Mouse (Mus musculus) fat pad, adult 2 months (tissue): ENCODE data around the gene H2-D1.
A peak's percentile ranks its signal among the peaks of the same experiment; 100 is the strongest.
"Not testable (repeated sequence)": the region's sequence is repeated elsewhere in the genome, so short reads cannot be mapped to it uniquely, and the experiment has no call there.

ENCODE experiments used
- DNase-seq: peaks from one replicate; pipeline ENCODE4 v3.0.0-alpha.2; 2011; ENCODE audit warnings: low read depth, low spot score; ENCODE audit errors: extremely low read depth

H2-D1 gene

DNA sequence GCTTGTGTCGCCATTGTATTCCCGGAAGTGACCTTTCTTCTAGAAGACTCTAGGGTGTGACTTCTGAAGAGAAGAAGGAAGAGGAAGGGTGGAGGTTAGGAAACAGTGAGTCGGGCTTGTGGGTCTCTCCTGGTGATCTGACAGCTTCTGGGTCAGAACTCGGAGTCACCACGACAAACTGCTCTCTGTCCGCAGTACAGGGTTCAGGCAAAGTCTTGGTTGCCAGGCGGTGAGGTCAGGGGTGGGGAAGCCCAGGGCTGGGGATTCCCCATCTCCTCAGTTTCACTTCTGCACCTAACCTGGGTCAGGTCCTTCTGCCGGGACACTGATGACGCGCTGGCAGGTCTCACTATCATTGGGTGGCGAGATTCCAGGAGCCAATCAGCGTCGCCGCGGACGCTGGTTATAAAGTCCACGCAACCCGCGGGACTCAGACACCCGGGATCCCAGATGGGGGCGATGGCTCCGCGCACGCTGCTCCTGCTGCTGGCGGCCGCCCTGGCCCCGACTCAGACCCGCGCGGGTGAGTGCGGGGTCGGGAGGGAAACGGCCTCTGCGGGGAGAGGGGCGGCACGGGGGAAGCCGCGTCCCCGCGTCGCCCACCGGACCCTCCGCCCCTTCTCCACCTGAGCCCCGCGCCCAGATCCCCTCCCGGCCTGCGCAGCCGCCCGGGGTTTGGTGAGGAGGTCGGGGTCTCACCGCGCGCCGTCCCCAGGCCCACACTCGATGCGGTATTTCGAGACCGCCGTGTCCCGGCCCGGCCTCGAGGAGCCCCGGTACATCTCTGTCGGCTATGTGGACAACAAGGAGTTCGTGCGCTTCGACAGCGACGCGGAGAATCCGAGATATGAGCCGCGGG, at the start of gene H2-D1:
TSS of gene H2-D1 (plus strand) at position 67 of the 859 bp plus-strand sequence.
- DNase-seq = no peak

DNA sequence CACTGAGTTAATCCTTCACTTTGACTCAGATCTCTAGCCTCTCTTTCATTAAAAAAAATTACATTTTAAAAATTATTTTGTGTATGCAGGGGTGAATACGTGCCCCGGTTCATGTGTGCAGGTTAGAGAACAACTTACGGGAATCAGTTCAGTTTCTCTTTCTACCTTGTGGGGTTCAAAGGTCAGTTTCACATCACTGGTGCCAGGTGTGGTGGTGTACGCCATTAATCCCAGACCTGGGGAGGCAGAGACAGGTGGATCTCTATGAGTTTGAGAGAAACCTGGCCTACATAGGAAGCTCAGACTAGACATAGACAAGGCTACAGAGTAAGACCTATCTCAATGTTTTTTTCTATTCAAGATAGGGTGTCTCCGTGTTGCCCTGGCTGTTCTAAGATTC, 49.5 kb upstream of the H2-D1 start:
- no peak for DNase-seq

GRCm38 (mm10) chr17:35218516-35219193, 43.9 kb upstream of the H2-D1 start:
- no peak for DNase-seq

GRCm38 (mm10) chr17:35219601-35220041, 42.9 kb upstream of the H2-D1 start:
- no peak for DNase-seq

GRCm38 (mm10) chr17:35220156-35220952, 42.2 kb upstream of the H2-D1 start, which contains the start of gene Gm16181:
TSS of gene Gm16181 (plus strand) at chr17:35220834.
- no peak for DNase-seq

DNA sequence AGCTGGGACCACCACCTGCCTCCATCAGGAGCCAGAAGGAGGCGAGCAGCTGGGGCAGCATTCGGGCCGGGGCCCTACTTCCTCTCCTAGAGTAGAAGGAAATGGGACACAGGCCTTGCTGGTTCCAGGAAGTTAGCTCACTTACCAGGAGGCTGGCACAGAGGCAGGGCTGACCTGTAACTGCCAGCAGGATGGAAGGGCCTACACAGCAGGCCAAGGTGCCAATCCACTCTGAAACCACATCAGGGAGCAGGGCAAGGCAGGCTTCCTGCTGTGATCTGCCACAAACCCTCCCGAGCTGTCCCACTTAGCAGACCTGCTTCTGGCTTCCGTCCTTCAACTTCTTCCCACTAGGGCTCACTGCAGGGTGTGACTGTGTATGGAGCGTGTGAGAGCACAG, 40.2 kb upstream of the H2-D1 start:
- DNase-seq = no peak

DNA sequence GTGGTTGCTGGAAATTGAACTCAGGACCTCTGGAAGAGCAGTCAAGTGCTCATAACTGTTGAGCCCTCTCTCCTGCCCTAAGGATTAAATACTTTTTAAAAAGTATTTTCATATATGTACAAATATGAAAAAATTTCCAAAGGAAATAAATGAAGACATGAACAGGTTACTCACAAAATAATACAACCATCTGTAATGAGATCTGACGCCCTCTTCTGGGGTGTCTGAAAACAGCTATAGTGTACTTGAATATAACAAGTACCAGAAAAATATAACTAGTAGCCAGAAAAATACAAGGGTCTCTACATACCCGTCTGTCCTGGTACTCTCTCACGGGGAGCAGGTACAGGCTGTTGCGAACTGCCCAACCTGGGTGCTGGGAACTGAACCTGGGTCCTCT, 37.9 kb upstream of the H2-D1 start:
- no peak for DNase-seq

- DNase-seq = no peak
Observed at GRCm38 (mm10) chr17:35225456-35225855, 37.1 kb upstream of the H2-D1 start.

GRCm38 (mm10) chr17:35226561-35227046, 35.9 kb upstream of the H2-D1 start:
- DNase-seq = no peak

- DNase-seq = no peak
Observed at GRCm38 (mm10) chr17:35231022-35231421, 31.5 kb upstream of the H2-D1 start.

DNA sequence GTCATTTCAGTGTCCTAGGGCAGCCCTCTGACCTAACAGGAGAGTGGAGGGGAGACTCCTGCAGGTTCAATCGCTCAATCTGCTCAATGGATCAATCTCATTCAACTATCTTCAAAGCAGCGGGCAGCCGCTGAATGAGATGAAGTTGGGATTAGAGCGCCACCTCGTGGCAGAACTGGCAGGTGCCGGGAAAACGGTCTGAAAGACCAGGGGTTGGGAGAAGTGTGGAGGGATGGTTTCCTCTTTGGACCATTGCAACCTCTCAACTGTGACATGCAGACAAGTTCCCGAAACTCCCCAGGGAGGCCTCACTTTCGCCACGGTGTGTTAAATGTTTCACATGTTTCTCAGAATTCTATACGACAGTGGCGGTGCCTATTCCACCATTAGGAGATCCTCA, 30.5 kb upstream of the H2-D1 start:
- no peak for DNase-seq

DNA sequence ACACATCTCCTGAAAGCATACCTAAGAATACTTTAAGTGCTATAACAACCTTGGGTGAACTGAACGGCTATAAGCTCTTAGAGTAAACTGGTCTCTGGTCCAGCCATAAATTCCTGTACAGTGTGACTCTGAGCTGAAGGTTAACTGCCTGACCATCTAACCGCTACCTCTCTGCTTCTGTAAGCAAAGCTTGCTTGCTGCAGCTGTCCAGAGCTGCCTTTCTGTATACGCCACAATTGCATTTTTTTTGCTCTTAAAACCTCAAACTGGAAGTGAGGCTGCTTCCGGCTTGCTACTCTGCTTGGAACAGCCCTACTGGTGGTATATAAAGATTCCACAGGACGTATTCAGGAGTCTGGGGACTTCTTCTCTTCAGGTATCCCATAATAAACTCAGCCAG, 29.9 kb upstream of the H2-D1 start:
- DNase-seq = no peak

GRCm38 (mm10) chr17:35233114-35233980, 29.2 kb upstream of the H2-D1 start, which contains the start of gene Atp6v1g2:
TSS of gene Atp6v1g2 (plus strand) at chr17:35233660.
- DNase-seq = no peak

DNA sequence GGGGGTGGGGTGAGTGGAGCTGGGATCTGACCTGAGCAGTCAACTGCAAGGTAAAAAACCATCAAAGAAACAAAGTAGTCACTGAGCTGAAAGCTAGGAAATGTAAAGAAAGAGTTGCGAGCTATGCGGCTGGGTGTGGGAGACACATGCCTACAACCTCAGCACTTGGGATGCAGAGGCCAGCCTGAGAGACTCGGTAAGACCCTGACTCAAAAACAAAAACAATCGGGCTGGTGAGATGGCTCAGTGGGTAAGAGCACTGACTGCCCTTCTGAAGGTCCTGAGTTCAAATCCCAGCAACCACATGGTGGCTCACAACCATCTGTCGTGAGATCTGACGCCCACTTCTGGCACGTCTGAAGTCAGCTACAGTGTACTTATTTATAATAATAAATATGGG, 28.4 kb upstream of the H2-D1 start:
- DNase-seq = not testable (repeated sequence)

GRCm38 (mm10) chr17:35234903-35235302, 27.6 kb upstream of the H2-D1 start:
- no peak for DNase-seq

GRCm38 (mm10) chr17:35235614-35236389, 26.7 kb upstream of the H2-D1 start, which contains the start of gene Nfkbil1:
TSS of gene Nfkbil1 (minus strand) at chr17:35235792.
- peak; percentile 45 for DNase-seq

DNA sequence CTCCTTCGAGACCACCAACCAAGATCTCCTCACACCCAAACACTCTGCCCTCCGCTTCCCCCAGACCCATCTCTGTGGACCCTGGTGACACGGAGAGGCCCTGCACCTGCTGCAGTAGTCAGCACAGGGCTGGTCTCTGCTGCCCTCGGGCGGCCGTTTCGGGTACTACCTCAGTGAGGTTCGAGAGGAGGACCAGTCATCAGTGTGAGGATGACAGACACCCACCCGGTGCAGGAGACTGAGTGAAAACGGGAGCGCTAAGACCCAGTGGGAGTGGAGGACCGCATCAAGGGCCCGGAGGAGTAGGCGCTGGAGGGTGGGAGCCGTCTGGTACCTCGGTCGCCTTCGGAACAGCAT, 26.2 kb upstream of the H2-D1 start:
- no peak for DNase-seq

DNA sequence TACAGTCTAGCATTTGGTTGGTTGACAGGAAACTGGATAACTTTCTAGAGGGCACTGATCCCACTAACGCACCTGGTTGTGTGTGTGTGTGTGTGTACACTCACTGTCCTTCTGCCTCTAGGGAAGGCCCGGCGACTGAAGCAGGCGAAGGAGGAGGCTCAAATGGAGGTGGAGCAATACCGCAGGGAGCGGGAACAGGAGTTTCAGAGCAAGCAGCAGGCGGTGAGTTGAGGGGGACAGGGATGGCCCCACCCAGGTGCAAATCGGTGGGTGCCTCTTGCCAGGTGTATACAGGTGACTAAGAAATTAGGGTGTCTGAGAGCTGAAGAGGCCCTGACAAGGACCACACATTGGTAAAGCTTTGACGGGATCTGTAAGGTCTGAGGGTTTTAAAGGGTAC, 25.5 kb upstream of the H2-D1 start:
- no peak for DNase-seq

DNA sequence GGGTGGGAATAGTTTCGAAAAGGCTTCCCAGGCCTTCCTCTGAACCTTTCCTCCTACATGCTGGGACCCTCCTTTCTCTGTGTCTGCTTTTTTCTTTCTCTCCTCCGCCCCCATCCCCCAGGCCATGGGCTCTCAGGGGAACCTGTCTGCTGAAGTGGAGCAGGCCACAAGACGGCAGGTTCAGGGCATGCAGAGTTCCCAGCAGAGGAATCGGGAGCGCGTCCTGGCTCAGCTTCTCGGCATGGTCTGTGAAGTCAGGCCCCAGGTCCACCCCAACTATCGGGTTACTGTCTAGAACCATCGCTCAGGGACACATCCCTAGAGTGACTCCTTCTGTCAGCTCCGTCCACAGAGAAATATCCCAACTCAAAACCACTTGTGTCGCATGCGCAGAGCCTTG, 25.0 kb upstream of the H2-D1 start:
- no peak for DNase-seq
